Mouse (Mus musculus) mouse embryonic stem cell (cell line): ENCODE data around the gene Tigit.

Experiments used
- in situ Hi-C, 2 experiments: fragments of 300-500 bp; cut with MboI; formaldehyde crosslinking; loops; 1 replicate in 1 of 2; 3 replicates in 1 of 2; pipeline ENCODE4 v1.14.3; 2019 to 2020; ENCODE audit warnings: low sequenced_read_pairs in 2 of 2, low pct_unique_long_range_greater_than_20kb in 1 of 2, mixed read lengths in 1 of 2; ENCODE audit not compliant: unreplicated experiment in 1 of 2

Gene Tigit

GRCm38 (mm10) chr16:43674400-43674799, 10.5 kb upstream of the Tigit start:
- in situ Hi-C loops = no loop called here

- in situ Hi-C loops = no loop called here
Measured at GRCm38 (mm10) chr16:43672697-43673096, 8.8 kb upstream of the Tigit start.

GRCm38 (mm10) chr16:43671972-43672371, 8.0 kb upstream of the Tigit start:
- in situ Hi-C loops = no loop called here

- in situ Hi-C loops = no loop called here
Measured at GRCm38 (mm10) chr16:43668294-43668693, 4.3 kb upstream of the Tigit start.

GRCm38 (mm10) chr16:43664861-43665260, 915 bp upstream of the Tigit start:
- in situ Hi-C loops = no loop called here

- in situ Hi-C loops = no loop called here
Measured at GRCm38 (mm10) chr16:43662124-43663004, 1.6 kb downstream of the Tigit start.

GRCm38 (mm10) chr16:43661576-43661975, 2.4 kb downstream of the Tigit start:
- in situ Hi-C loops = no loop called here

- in situ Hi-C loops = no loop called here
Measured at GRCm38 (mm10) chr16:43655183-43655787, 8.7 kb downstream of the Tigit start.

GRCm38 (mm10) chr16:43654269-43654668, 9.7 kb downstream of the Tigit start:
- in situ Hi-C loops = no loop called here

- in situ Hi-C loops = no loop called here
Measured at GRCm38 (mm10) chr16:43653288-43653687, 10.7 kb downstream of the Tigit start.

GRCm38 (mm10) chr16:43650355-43651080, 13.4 kb downstream of the Tigit start:
- in situ Hi-C loops = no loop called here

GRCm38 (mm10) chr16:43647641-43648040, 16.3 kb downstream of the Tigit start:
- in situ Hi-C loops = no loop called here

GRCm38 (mm10) chr16:43646943-43647342, 17.0 kb downstream of the Tigit start:
- in situ Hi-C loops = no loop called here

GRCm38 (mm10) chr16:43645879-43646278, 18.1 kb downstream of the Tigit start:
- in situ Hi-C loops = no loop called here

GRCm38 (mm10) chr16:43641230-43641629, 22.7 kb downstream of the Tigit start:
- in situ Hi-C loops = no loop called here

- in situ Hi-C loops = no loop called here
Measured at GRCm38 (mm10) chr16:43638406-43639049, 25.4 kb downstream of the Tigit start.

GRCm38 (mm10) chr16:43637241-43637640, 26.7 kb downstream of the Tigit start:
- in situ Hi-C loops = no loop called here

- in situ Hi-C loops = no loop called here
Measured at GRCm38 (mm10) chr16:43634037-43634436, 29.9 kb downstream of the Tigit start.

GRCm38 (mm10) chr16:43631758-43632157, 32.2 kb downstream of the Tigit start:
- in situ Hi-C loops = no loop called here
